Mouse (Mus musculus) liver, postnatal 0 days (tissue): ENCODE results near the gene Dnm3. TPM values are rescaled to one million over a fixed set of nuclear protein-coding genes. Genes with fewer than 3 reads are reported as not detected.
A peak's percentile ranks its signal among the peaks of the same experiment; 100 is the strongest.

Experiments
- ATAC-seq: fragments of 200-750 bp; cut with Nextera tagmentation; 2 replicates; pipeline ENCODE4 v1.8.0; 2017; ENCODE audit warnings: mild to moderate bottlenecking, moderate library complexity
- DNase-seq: peaks from one replicate; pipeline ENCODE4 v3.0.0-alpha.2; 2016
- H3K27ac ChIP-seq: fragments of 300-500 bp; sonication (generic); 2 replicates; pipeline ENCODE4 v1.5.1; 2014; ENCODE audit warnings: antibody characterized with exemption, moderate library complexity, mild to moderate bottlenecking, low read depth
- H3K27me3 ChIP-seq: fragments of 300-500 bp; sonication (generic); 2 replicates; pipeline ENCODE4 v1.6.1; 2014; ENCODE audit warnings: low read length, control low read depth, mixed read lengths; ENCODE audit not compliant: insufficient read depth
- H3K36me3 ChIP-seq: fragments of 300-500 bp; sonication (generic); replicated peaks from 2 replicates; pipeline ENCODE4 v1.6.1; 2014; ENCODE audit warnings: mild to moderate bottlenecking, control low read depth, low read length, moderate library complexity, mixed read lengths; ENCODE audit not compliant: insufficient read depth
- H3K4me1 ChIP-seq: fragments of 300-500 bp; sonication (generic); 2 replicates; pipeline ENCODE4 v1.6.1; 2014; ENCODE audit warnings: antibody characterized with exemption, mild to moderate bottlenecking, control low read depth; ENCODE audit not compliant: insufficient read depth
- H3K4me2 ChIP-seq: fragments of 300-500 bp; sonication (generic); 2 replicates; pipeline ENCODE4 v1.6.1; 2014; ENCODE audit warnings: low read depth, mild to moderate bottlenecking, low read length, moderate library complexity, mixed read lengths
- H3K4me3 ChIP-seq: fragments of 300-500 bp; sonication (generic); 2 replicates; pipeline ENCODE4 v1.5.1; 2014; ENCODE audit warnings: low read depth, low read length
- H3K9ac ChIP-seq: fragments of 300-500 bp; sonication (generic); replicated peaks from 2 replicates; pipeline ENCODE4 v1.6.1; 2014; ENCODE audit warnings: mild to moderate bottlenecking, moderate library complexity
- H3K9me3 ChIP-seq: fragments of 300-500 bp; sonication (generic); 2 replicates; pipeline ENCODE4 v1.6.1; 2016; ENCODE audit warnings: mild to moderate bottlenecking, control low read depth, low read length, mixed read lengths
- CTCF ChIP-seq: sonication (generic); IDR thresholded peaks from 2 replicates; pipeline ENCODE4 v1.5.1; 2016; ENCODE audit warnings: antibody characterized with exemption, low read depth
- EP300 ChIP-seq: IDR thresholded peaks from 2 replicates; pipeline ENCODE4 v1.6.1; 2016; ENCODE audit warnings: antibody characterized with exemption, low read depth, mild to moderate bottlenecking
- WGBS: fragments of 180-500 bp; shearing (Covaris S2); extraction: QIAGEN DNeasy Blood & Tissue Kit; methylation state at CpG from one replicate; pipeline ENCODE4 v1.1.7; 2014; ENCODE audit not compliant: insufficient replicate concordance; 5-methylcytosine and 5-hydroxymethylcytosine counted together
- polyA plus RNA-seq: library from polyadenylated mRNA; unstranded; fragments of >200 nt; fragmentation: Nextera tagmentation; extraction: Ambion mirVana; gene quantifications from 2 replicates; pipeline ENCODE4 v1.2.1, GENCODE M21; 2015

Dnm3 gene
- polyA plus RNA-seq, 1 experiment from 2014 or later = 0.14 TPM

DNA sequence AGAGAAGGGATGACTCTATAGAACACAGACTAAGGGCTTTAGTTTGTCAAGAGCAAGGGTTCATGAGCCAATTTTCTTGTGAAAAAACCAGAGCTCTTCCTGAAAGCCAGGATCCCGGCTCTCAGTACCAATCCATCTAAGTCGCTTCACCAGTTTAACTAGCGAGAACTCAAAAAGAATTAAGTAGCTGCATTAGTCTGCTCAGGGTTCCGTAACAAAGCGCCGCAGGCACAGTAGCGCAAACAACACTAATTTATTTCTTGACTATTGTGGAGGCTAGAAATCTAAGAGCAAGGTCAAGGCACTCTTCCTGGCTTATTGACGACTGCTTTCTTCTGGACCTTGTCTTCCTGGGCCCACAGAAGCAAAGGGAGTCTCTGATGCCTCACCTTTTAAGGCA is 14.2 kb downstream of the Dnm3 start:
- no peak for ATAC-seq
- H3K4me3 ChIP-seq = no peak overlapping the region
- no peak for TF ChIP-seq EP300
- no peak for TF ChIP-seq CTCF

DNA sequence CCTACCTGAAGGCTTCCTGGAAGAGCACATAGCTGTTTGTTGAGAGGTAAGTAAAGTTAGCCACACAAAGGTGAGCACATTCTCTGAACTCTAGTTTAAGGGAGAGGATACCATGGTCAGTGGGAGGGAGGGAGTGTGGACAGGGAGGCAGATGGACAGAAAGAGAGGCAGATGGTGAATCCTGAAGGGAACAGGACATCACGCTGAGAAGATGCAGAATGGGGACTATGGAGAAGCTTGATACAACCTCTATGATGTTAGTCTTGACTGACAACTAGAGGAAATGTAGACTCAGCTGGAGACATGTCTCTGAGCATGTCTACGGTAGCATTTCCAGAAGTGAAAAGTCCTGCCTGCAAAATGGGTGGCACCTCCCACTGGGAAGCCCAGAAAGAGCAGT is 19.1 kb downstream of the Dnm3 start:
- Histone ChIP-seq H3K9ac (no peak overlapping the region), H3K4me3 (no peak overlapping the region), H3K9me3 (no peaks in the 10 kb centered on the region), H3K36me3 (no peaks in the 10 kb centered on the region), H3K4me2 (no peak overlapping the region), H3K4me1 (no peaks in the 10 kb centered on the region), H3K27ac (no peak overlapping the region), H3K27me3 (no peaks in the 10 kb centered on the region)
- ATAC-seq = no peak
- TF ChIP-seq CTCF (no peak), EP300 (no peak)
- no peak for DNase-seq
- WGBS = 88% methylated on average over 2 of the region's 2 CpGs

More for the DNA sequence above, 14.2 kb downstream of the Dnm3 start:
- H3K27me3 ChIP-seq = no peaks in the 10 kb centered on the region
- H3K4me2 ChIP-seq = no peak overlapping the region
- WGBS = 81% methylated on average over 8 of the region's 8 CpGs
- no peak overlapping the region for H3K9ac ChIP-seq
- no peaks in the 10 kb centered on the region for H3K4me1 ChIP-seq
- DNase-seq = no peak
- H3K9me3 ChIP-seq = no peaks in the 10 kb centered on the region
- no peak overlapping the region for H3K27ac ChIP-seq
- no peaks in the 10 kb centered on the region for H3K36me3 ChIP-seq

DNA sequence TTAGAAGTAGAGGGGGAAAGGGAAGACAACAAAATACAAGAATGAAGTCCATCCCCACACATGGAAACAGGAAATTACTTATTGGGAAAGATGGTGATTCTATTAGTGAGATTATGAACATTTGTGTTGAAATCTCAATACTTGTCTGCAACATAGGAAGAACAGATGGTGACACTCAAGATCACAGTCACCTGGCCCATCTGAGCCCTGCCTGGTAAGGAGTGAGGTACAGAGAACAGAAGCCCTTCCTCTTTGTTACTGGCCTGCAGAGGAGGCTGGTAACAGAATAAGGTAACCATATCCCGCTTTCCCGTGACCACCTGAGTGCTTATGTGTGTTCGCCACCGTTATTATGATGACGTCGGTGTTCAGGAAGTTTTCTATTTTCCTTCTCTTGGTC is 21.0 kb downstream of the Dnm3 start:
- Histone ChIP-seq H3K9me3 (no peaks in the 10 kb centered on the region), H3K27ac (no peak overlapping the region), H3K9ac (no peak overlapping the region), H3K27me3 (no peaks in the 10 kb centered on the region), H3K4me2 (no peak overlapping the region), H3K4me1 (no peaks in the 10 kb centered on the region), H3K4me3 (no peak overlapping the region), H3K36me3 (no peaks in the 10 kb centered on the region)
- ATAC-seq (no peak), DNase-seq (no peak)
- 80% methylated on average over 6 of the region's 6 CpGs for WGBS
- TF ChIP-seq CTCF = no peak
- TF ChIP-seq EP300 = no peak

DNA sequence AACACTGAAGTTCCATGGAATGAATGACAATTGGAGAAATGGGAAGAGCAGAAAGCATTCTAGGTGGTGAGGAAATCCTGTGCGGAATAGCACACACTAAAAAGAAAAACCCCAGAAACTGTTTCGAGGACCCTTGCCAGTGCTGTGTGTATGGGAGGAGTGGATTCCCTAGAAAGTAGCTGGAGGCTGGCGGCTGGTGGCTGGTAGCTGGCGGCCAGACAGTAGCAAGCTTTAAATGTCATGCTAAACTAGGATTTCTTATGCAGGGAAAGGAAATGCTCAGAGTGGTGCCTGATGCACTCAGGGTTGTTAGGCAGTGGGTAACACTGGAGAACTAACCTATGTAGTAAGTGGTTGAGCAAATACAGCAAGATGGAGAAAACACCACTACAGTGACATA is 21.4 kb downstream of the Dnm3 start:
- Histone ChIP-seq H3K27me3 (no peaks in the 10 kb centered on the region), H3K9me3 (no peaks in the 10 kb centered on the region), H3K9ac (no peak overlapping the region), H3K4me2 (no peak overlapping the region), H3K27ac (no peak overlapping the region), H3K36me3 (no peaks in the 10 kb centered on the region), H3K4me1 (no peaks in the 10 kb centered on the region), H3K4me3 (no peak overlapping the region)
- TF ChIP-seq EP300 = no peak
- no peak for TF ChIP-seq CTCF
- ATAC-seq = no peak
- no peak for DNase-seq
- 78% methylated on average over 4 of the region's 4 CpGs for WGBS

DNA sequence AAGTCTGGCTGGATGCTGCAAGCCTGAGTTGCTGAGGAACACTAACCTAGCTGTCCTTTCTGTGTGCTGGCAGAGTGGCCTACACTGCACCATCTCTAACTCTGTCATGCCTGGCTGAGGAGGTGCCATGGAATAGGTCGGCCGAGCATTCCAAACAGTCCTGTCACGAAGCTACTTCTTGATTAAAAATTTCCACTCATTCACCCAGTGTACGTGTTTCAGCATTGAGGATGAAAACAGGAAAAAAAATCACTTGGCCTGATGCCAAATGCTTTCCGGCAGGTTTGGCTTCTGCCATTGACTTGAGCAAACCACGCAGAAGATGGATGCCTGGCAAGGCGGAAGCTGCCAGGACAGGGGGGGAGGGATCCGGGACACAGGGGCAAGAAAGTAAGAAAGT is 24.3 kb downstream of the Dnm3 start:
- Histone ChIP-seq H3K9me3 (no peaks in the 10 kb centered on the region), H3K36me3 (no peaks in the 10 kb centered on the region), H3K4me1 (no peaks in the 10 kb centered on the region), H3K4me3 (no peak overlapping the region), H3K9ac (no peak overlapping the region), H3K4me2 (no peak overlapping the region), H3K27ac (no peak overlapping the region), H3K27me3 (no peaks in the 10 kb centered on the region)
- ATAC-seq (no peak), DNase-seq (no peak)
- WGBS = 49% methylated on average over 8 of the region's 8 CpGs
- TF ChIP-seq CTCF (no peak), EP300 (no peak)

DNA sequence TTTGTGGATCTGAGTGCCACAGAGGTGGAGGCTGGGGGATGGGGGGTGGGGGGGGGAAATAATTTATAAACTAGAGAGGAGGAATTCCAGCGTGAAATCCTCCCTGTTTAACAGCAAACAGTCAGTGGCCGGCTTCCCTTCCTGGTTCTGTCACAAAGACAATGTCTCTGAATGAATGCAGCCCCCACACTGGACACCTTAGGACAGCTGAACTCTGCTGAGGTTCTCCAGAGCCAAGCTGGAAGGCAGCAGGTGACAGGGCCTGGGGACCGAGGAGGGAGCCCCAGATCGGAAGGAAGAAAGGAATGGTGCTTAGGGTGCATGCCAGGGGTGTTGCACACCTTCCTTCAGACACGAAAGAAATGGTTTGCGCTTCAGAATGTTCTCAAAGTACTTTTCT is 24.8 kb downstream of the Dnm3 start:
- H3K27me3 ChIP-seq = no peaks in the 10 kb centered on the region
- no peak for TF ChIP-seq EP300
- no peak for TF ChIP-seq CTCF
- H3K9ac ChIP-seq = no peak overlapping the region
- H3K4me3 ChIP-seq = no peak overlapping the region
- ATAC-seq = no peak
- DNase-seq = no peak
- no peak overlapping the region for H3K4me2 ChIP-seq
- H3K4me1 ChIP-seq = no peaks in the 10 kb centered on the region
- H3K36me3 ChIP-seq = no peaks in the 10 kb centered on the region
- H3K27ac ChIP-seq = no peak overlapping the region
- no peaks in the 10 kb centered on the region for H3K9me3 ChIP-seq
- WGBS = 74% methylated on average over 6 of the region's 6 CpGs

DNA sequence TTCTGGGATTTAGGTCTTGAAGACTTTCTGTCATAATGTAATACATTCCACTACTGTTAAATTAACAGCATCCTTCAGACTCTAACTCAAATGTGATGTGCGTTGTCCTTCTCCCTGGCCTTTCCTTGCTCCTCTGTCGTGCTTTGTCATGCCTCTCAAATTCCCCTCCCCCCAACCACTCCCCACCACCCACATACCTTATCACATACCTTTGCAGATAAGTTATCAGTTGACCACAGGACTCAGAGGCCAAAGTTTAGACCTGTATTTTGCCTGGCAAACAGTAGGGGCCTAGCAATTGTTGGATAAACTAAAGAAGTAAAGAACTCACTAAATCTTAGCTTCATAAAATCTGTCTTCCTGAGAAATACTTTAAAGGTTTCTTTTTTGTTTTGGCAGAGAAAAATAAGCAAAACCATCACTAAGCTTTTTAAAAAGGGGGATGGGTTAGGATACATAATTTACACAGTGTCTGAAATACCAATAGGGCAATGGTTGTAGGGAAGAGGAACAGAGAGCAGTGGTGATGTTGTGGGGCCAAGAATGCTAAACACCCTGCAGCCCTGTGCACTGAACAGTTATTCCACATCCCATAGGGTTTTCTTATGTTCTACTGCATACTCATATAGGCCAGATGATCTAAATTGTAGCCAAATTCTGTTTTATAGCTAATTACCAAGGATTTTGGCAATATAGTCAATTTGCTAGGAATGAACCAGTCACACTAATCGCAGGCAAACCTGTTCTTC is 28.5 kb downstream of the Dnm3 start:
- 0 out of 2 replicates have a peak, but pooled peaks have one; percentile 47 for ATAC-seq
- no peaks in the 10 kb centered on the region for H3K4me1 ChIP-seq
- 46% methylated on average over 3 of the region's 3 CpGs for WGBS

More for the DNA sequence above, 28.5 kb downstream of the Dnm3 start:
- H3K27ac ChIP-seq = no peak overlapping the region
- no peaks in the 10 kb centered on the region for H3K9me3 ChIP-seq
- no peaks in the 10 kb centered on the region for H3K27me3 ChIP-seq
- TF ChIP-seq CTCF = no peak
- TF ChIP-seq EP300 = no peak
- H3K4me3 ChIP-seq = no peak overlapping the region
- no peak for DNase-seq
- no peak overlapping the region for H3K9ac ChIP-seq
- H3K4me2 ChIP-seq = no peak overlapping the region
- H3K36me3 ChIP-seq = no peaks in the 10 kb centered on the region
